Mouse (Mus musculus) cerebellum, postnatal 25 days (tissue): ENCODE measurements around the gene Ntrk3.

ENCODE experiments used
- DNase-seq, 2 experiments: peaks; one replicate each; pipeline ENCODE4 v3.0.0; 2021; ENCODE audit warnings: mixed read lengths in 2 of 2

Gene Ntrk3

GRCm38 (mm10) chr7:78326185-78326584 lies 411.6 kb downstream of the Ntrk3 start:
- DNase-seq = no peak

- DNase-seq = no peak
Measured at GRCm38 (mm10) chr7:78318640-78319039, 419.2 kb downstream of the Ntrk3 start.

GRCm38 (mm10) chr7:78305770-78306169 lies 432.0 kb downstream of the Ntrk3 start:
- DNase-seq = no peak

- DNase-seq = no peak
Measured at GRCm38 (mm10) chr7:78305029-78305428, 432.8 kb downstream of the Ntrk3 start.

GRCm38 (mm10) chr7:78297290-78297689 lies 440.5 kb downstream of the Ntrk3 start:
- DNase-seq = no peak

- DNase-seq = no peak
Measured at GRCm38 (mm10) chr7:78294322-78294721, 443.5 kb downstream of the Ntrk3 start.

GRCm38 (mm10) chr7:78290186-78290585 lies 447.6 kb downstream of the Ntrk3 start:
- DNase-seq = no peak

GRCm38 (mm10) chr7:78286516-78287238 lies 451.1 kb downstream of the Ntrk3 start:
- DNase-seq = peak; percentile 72 to 78

GRCm38 (mm10) chr7:78269506-78270250 lies 468.1 kb downstream of the Ntrk3 start:
- no peak for DNase-seq

GRCm38 (mm10) chr7:78267461-78268007 lies 470.3 kb downstream of the Ntrk3 start:
- no peak for DNase-seq

GRCm38 (mm10) chr7:78264432-78265002 lies 473.3 kb downstream of the Ntrk3 start:
- peak; percentile 40 to 42 for DNase-seq

- no peak for DNase-seq
Measured at GRCm38 (mm10) chr7:78261420-78262125, 476.2 kb downstream of the Ntrk3 start.

GRCm38 (mm10) chr7:78258151-78258550 lies 479.7 kb downstream of the Ntrk3 start:
- no peak for DNase-seq

- no peak for DNase-seq
Measured at GRCm38 (mm10) chr7:78253777-78254385, 483.9 kb downstream of the Ntrk3 start.

GRCm38 (mm10) chr7:78248119-78248642 lies 489.6 kb downstream of the Ntrk3 start:
- DNase-seq = no peak

GRCm38 (mm10) chr7:78239012-78239411 lies 498.8 kb downstream of the Ntrk3 start:
- no peak for DNase-seq

- no peak for DNase-seq
Measured at GRCm38 (mm10) chr7:78221668-78222067, 516.1 kb downstream of the Ntrk3 start.

- DNase-seq = no peak
Measured at GRCm38 (mm10) chr7:78220949-78221348, 516.9 kb downstream of the Ntrk3 start.

GRCm38 (mm10) chr7:78190931-78191653 lies 546.7 kb downstream of the Ntrk3 start:
- DNase-seq = peak; percentile 29 to 55

GRCm38 (mm10) chr7:78185578-78185977 lies 552.2 kb downstream of the Ntrk3 start:
- DNase-seq = no peak

GRCm38 (mm10) chr7:78183396-78183795 lies 554.4 kb downstream of the Ntrk3 start:
- no peak for DNase-seq
